Mouse (Mus musculus) brain, embryonic 14.5 days (tissue): ENCODE measurements around the gene Ell.

Experiments used
- CTCF ChIP-seq: fragments of 200-500 bp; IDR thresholded peaks from 2 replicates; pipeline ENCODE4 v1.5.1; 2012; ENCODE audit warnings: inconsistent platforms, mild to moderate bottlenecking, moderate library complexity, borderline replicate concordance; ENCODE audit not compliant: insufficient read depth, insufficient read length; ENCODE audit errors: extremely low read depth
- POLR2A ChIP-seq: fragments of 200-500 bp; IDR thresholded peaks from 2 replicates; pipeline ENCODE4 v1.6.1; 2012; ENCODE audit warnings: mild to moderate bottlenecking, inconsistent platforms, borderline replicate concordance; ENCODE audit not compliant: poor library complexity, insufficient read depth, insufficient read length, severe bottlenecking; ENCODE audit errors: extremely low read depth

- no peak for TF ChIP-seq POLR2A
- no peak for TF ChIP-seq CTCF
Measured at GRCm38 (mm10) chr8:70593173-70593572, 53.9 kb downstream of the Ell start.
